Mouse (Mus musculus) cortical plate, adult 2 months (tissue): ENCODE measurements around the gene Atp1b2.

ENCODE experiments used
- CTCF ChIP-seq: fragments of 200-500 bp; IDR thresholded peaks from 2 replicates; pipeline ENCODE4 v1.5.1; 2011; ENCODE audit warnings: mild to moderate bottlenecking, control low read depth, low read length; ENCODE audit not compliant: insufficient read depth; ENCODE audit errors: extremely low read depth
- POLR2A ChIP-seq: fragments of 200-500 bp; IDR thresholded peaks from 2 replicates; pipeline ENCODE4 v1.6.1; 2011; ENCODE audit warnings: mild to moderate bottlenecking, low read length, control low read depth; ENCODE audit not compliant: insufficient read depth; ENCODE audit errors: extremely low read depth

GRCm38 (mm10) chr11:69563373-69563772 is 42.4 kb downstream of the Atp1b2 start:
- no peak for TF ChIP-seq CTCF
- TF ChIP-seq POLR2A, result no peak
